Mouse (Mus musculus) G1E (cell line): ENCODE results near the gene Rsrc1.

Source experiments
- CTCF ChIP-seq: IDR thresholded peaks from 2 replicates; pipeline ENCODE4 v1.5.1; 2012; ENCODE audit warnings: low read depth, low read length, inconsistent platforms, mixed read lengths
- POLR2AphosphoS5 ChIP-seq: IDR thresholded peaks from 2 replicates; pipeline ENCODE4 v1.6.1; 2012; ENCODE audit warnings: low read depth, low read length, inconsistent platforms; ENCODE audit not compliant: insufficient replicate concordance
- TAL1 ChIP-seq: conservative IDR thresholded peaks from 2 replicates; pipeline ENCODE4 v1.6.1; 2012; ENCODE audit warnings: low read depth, low read length, inconsistent platforms, mixed read lengths

DNA sequence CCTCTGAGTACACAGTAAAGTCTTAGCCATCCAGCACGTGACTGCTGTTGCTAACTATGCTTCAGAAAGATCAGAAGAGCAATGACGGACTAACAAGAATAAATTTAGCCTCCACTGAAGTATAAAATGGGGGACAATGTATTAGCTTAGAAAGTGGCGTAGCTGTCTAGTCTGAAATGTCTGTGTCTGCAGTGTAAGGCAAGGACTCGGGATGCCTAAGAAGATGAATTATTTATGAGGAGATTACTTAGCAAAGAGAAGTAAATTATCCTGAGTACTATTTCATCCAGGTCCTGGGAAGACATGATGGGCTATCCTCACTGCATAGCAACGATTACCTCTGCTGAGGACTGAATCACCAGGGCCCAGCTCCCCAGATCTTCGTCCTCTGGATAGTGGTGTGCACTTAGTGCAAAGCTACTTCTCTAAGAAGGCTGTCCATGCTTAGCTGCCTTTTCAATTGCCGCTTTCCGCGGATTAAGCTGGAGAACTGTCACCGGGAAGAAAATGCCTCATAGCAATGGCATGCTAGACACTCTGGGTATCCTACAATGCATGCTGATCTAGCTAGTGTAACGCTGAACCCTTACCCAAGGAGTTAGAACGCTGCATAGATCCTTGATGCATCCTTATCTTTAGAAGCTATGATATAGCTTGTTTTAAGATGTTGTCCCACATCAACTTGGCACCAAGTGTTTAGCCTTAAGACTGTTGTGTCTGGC is 370.4 kb downstream of the Rsrc1 start:
- TF ChIP-seq CTCF (no peak), TAL1 (no peak), POLR2AphosphoS5 (no peak)
